17 mouse cellular contexts compared by ENCODE assay signal in genomic region chr4:91260622-91261021, GRCm38 (mm10).
DNase-seq lines count a peak whose midpoint lies in the region; ATAC-seq and TF ChIP-seq lines count a peak whose summit lies in the region.
"Had no signal": no experiment of that assay in that cellular context is flagged by ENCODE, and none has a peak within 500 bp of the region (broad histone marks: within the 10 kb centered on the region; RNA-seq: fewer than 3 reads in every experiment).

No protein-coding gene starts in this region.

- H3K4me2 ChIP-seq in midbrain, postnatal 0 days (ENCODE audit: low read depth, low read length, poor library complexity, severe bottlenecking) = no peak overlapping the region
- H3K4me2 ChIP-seq in midbrain, embryonic 16.5 days (ENCODE audit: low read length) = no peak overlapping the region
- H3K4me2 ChIP-seq: embryonic facial prominence, embryonic 12.5 days; forebrain, embryonic 15.5 days; heart, embryonic 12.5 days had no signal

- no peak overlapping the region for H3K9ac ChIP-seq in midbrain, postnatal 0 days (replicated peaks; ENCODE audit: low read length, poor library complexity, severe bottlenecking)
- no peak overlapping the region for H3K9ac ChIP-seq in midbrain, embryonic 16.5 days (ENCODE audit: low read depth, low read length)
- H3K9ac ChIP-seq: embryonic facial prominence, embryonic 12.5 days; forebrain, embryonic 15.5 days; heart, embryonic 12.5 days had no signal

- H3K4me3 ChIP-seq in midbrain, postnatal 0 days (ENCODE audit: low read depth, low read length) = no peak overlapping the region
- H3K4me3 ChIP-seq in midbrain, embryonic 16.5 days (ENCODE audit: low read depth, low read length) = no peak overlapping the region
- H3K4me3 ChIP-seq: embryonic facial prominence, embryonic 12.5 days; forebrain, embryonic 15.5 days; heart, embryonic 12.5 days had no signal

- no peak for TF ChIP-seq CTCF in midbrain, postnatal 0 days (IDR thresholded peaks at IDR 0.05)

- H3K36me3 ChIP-seq in midbrain, postnatal 0 days (ENCODE audit: insufficient read depth, low read length) = no peaks in the 10 kb centered on the region; the same call in 1 of the 2 replicates
- H3K36me3 ChIP-seq in midbrain, embryonic 16.5 days (ENCODE audit: control insufficient read depth, insufficient read depth, low read length) = 0 out of 2 replicates have a peak, but pooled peaks cover 2% of the 10 kb centered on the region
- H3K36me3 ChIP-seq: embryonic facial prominence, embryonic 12.5 days; forebrain, embryonic 15.5 days; G1E; heart, embryonic 12.5 days had no signal

- DNase-seq in cerebellum, adult 8-10 months = no peak
- DNase-seq in midbrain, postnatal 0 days (ENCODE audit: low spot score) = peak; percentile 64
- peak; percentile 82 to 83 for DNase-seq in cerebellum, postnatal 10 days
- no peak for DNase-seq in layer of hippocampus, postnatal 10 days (ENCODE audit: low spot score in 2 of 2)
- DNase-seq in adrenal gland, postnatal 14 days = no peak
- DNase-seq: adrenal gland, postnatal 10 days; B cell, adult 2 months; gastrocnemius, postnatal 14 days; kidney, adult 18-20 months had no signal

- 96% methylated on average over 4 of the region's 4 CpGs for WGBS in midbrain, postnatal 0 days
- WGBS in midbrain, embryonic 16.5 days = 97% methylated on average over 4 of the region's 4 CpGs

- H3K4me1 ChIP-seq in midbrain, postnatal 0 days (ENCODE audit: insufficient read depth, low read length) = no peaks in the 10 kb centered on the region
- H3K4me1 ChIP-seq in midbrain, embryonic 16.5 days (ENCODE audit: control insufficient read depth, insufficient read depth, low read length) = no peaks in the 10 kb centered on the region
- H3K4me1 ChIP-seq: embryonic facial prominence, embryonic 12.5 days; forebrain, embryonic 15.5 days had no signal

- H3K27me3 ChIP-seq in midbrain, postnatal 0 days (ENCODE audit: insufficient read depth, low read length) = no peaks in the 10 kb centered on the region
- H3K27me3 ChIP-seq in midbrain, embryonic 16.5 days (ENCODE audit: control insufficient read depth, insufficient read depth, low read depth, low read length) = no peaks in the 10 kb centered on the region
- H3K27me3 ChIP-seq: embryonic facial prominence, embryonic 12.5 days; forebrain, embryonic 15.5 days; heart, embryonic 12.5 days had no signal

- no peaks in the 10 kb centered on the region for H3K9me3 ChIP-seq in midbrain, postnatal 0 days (ENCODE audit: low read length)
- no peaks in the 10 kb centered on the region for H3K9me3 ChIP-seq in midbrain, embryonic 16.5 days (replicated peaks; ENCODE audit: control insufficient read depth, low read length, poor library complexity, severe bottlenecking)
- H3K9me3 ChIP-seq: embryonic facial prominence, embryonic 12.5 days; forebrain, embryonic 15.5 days; heart, embryonic 12.5 days had no signal

- H3K27ac ChIP-seq in midbrain, postnatal 0 days (ENCODE audit: low read depth, low read length) = no peak overlapping the region
- H3K27ac ChIP-seq in midbrain, embryonic 16.5 days (ENCODE audit: low read length) = no peak overlapping the region
- H3K27ac ChIP-seq: embryonic facial prominence, embryonic 12.5 days; forebrain, embryonic 15.5 days had no signal

- peak; percentile 66 for ATAC-seq in cerebellum, adult (ENCODE audit: insufficient number of reproducible peaks, low FRiP score, low TSS enrichment)
- ATAC-seq in midbrain, postnatal 0 days (ENCODE audit: low FRiP score) = no peak
- no peak for ATAC-seq in midbrain, embryonic 16.5 days
- ATAC-seq: CD4-positive, CD25-positive, alpha-beta regulatory T cell, adult 4 months; forebrain, embryonic 15.5 days; hindbrain, embryonic 16.5 days had no signal

Comparison
In these comparisons a context has a peak if more than half of its experiments do, and no peak if none do; other contexts are left out.
1. DNase-seq: peak in midbrain, postnatal 0 days (single experiment) and cerebellum, postnatal 10 days (2 of 2); none in cerebellum, adult 8-10 months (single experiment), layer of hippocampus, postnatal 10 days (0 of 2) and adrenal gland, postnatal 14 days (single experiment).